Mouse (Mus musculus): ENCODE data around the gene Bax. TPM values are rescaled to one million over a fixed set of nuclear protein-coding genes. Genes with fewer than 3 reads are reported as not detected.
"Not testable (repeated sequence)": the region's sequence is repeated elsewhere in the genome, so short reads cannot be mapped to it uniquely, and the experiment has no call there.

Gene Bax
- polyA plus RNA-seq, 1 experiment from 2014 or later: 242 TPM

DNA sequence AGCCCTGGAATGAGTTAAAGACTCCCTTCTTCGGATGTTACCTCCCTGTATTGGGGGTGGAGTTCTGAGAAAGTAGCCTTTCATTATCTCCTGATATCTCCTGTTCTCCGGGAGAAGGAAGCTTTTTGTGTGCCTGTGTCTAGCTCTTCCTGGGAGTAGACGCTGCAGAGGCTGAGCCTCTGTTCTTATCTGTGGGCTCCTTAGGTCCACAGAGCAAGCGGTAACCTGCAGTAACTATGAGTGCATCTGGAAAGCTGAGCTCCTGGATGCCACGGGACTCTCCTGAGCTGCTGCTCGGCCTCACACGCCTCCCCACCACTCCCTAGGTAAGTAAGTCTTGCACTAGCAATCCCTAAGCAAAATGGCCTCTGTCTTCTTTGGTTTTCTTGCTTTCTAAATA, 19.5 kb upstream of the Bax start:
- Histone ChIP-seq H3K36me3 (ENCODE audit: control insufficient read depth, insufficient read depth, low read length) (no peaks in the 10 kb centered on the region), H3K4me2 (ENCODE audit: low read length) (no peak overlapping the region), H3K9me3 (ENCODE audit: control insufficient read depth, low read length) (no peaks in the 10 kb centered on the region), H3K27ac (ENCODE audit: low read depth, low read length) (no peak overlapping the region), H3K4me1 (ENCODE audit: control insufficient read depth, insufficient read depth, low read depth, low read length) (peaks cover 8% of the 10 kb centered on the region), H3K27me3 (replicated peaks; ENCODE audit: control insufficient read depth, insufficient read depth, low read length) (no peaks in the 10 kb centered on the region), H3K4me3 (ENCODE audit: low read length) (no peak overlapping the region), H3K9ac (ENCODE audit: low read depth, low read length) (no peak overlapping the region)
- 81% methylated on average over 7 of the region's 7 CpGs for WGBS
- ATAC-seq: no peak

DNA sequence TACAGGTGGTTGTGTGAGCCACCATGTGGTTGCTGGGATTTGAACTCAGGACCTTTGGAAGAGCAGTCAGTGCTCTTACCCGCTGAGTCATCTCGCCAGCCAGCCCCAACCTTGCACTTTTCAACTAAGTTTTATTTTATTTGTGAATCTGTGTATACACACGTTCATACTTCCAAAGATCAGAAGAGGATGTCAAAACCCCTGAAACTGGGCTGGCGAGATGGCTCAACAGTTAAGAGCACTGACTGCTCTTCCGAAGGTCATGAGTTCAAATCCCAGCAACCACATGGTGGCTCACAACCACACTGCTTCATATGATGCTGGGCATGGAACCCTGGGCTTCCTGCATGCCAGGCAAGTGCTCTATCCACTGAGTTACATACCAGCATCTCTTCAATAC, 18.3 kb upstream of the Bax start:
- H3K4me1 ChIP-seq (ENCODE audit: control insufficient read depth, insufficient read depth, low read depth, low read length); H3K27ac ChIP-seq (ENCODE audit: low read depth, low read length); ATAC-seq; H3K4me2 ChIP-seq (ENCODE audit: low read length); H3K9ac ChIP-seq (ENCODE audit: low read depth, low read length); H3K4me3 ChIP-seq (ENCODE audit: low read length); H3K9me3 ChIP-seq (ENCODE audit: control insufficient read depth, low read length); H3K36me3 ChIP-seq (ENCODE audit: control insufficient read depth, insufficient read depth, low read length); H3K27me3 ChIP-seq (replicated peaks; ENCODE audit: control insufficient read depth, insufficient read depth, low read length): not testable (repeated sequence)
- 90% methylated on average over 5 of the region's 5 CpGs for WGBS

- Histone ChIP-seq H3K27ac (ENCODE audit: low read depth, low read length) (no peak overlapping the region), H3K4me1 (ENCODE audit: control insufficient read depth, insufficient read depth, low read depth, low read length) (no peaks in the 10 kb centered on the region), H3K9me3 (ENCODE audit: control insufficient read depth, low read length) (no peaks in the 10 kb centered on the region), H3K4me2 (ENCODE audit: low read length) (no peak overlapping the region), H3K36me3 (ENCODE audit: control insufficient read depth, insufficient read depth, low read length) (no peaks in the 10 kb centered on the region), H3K4me3 (ENCODE audit: low read length) (no peak overlapping the region), H3K9ac (ENCODE audit: low read depth, low read length) (no peak overlapping the region), H3K27me3 (replicated peaks; ENCODE audit: control insufficient read depth, insufficient read depth, low read length) (no peaks in the 10 kb centered on the region)
- ATAC-seq: no peak
- WGBS: 93% methylated on average over 1 of the region's 1 CpGs
Observed at GRCm38 (mm10) chr7:45482166-45482565, 15.5 kb upstream of the Bax start.

DNA sequence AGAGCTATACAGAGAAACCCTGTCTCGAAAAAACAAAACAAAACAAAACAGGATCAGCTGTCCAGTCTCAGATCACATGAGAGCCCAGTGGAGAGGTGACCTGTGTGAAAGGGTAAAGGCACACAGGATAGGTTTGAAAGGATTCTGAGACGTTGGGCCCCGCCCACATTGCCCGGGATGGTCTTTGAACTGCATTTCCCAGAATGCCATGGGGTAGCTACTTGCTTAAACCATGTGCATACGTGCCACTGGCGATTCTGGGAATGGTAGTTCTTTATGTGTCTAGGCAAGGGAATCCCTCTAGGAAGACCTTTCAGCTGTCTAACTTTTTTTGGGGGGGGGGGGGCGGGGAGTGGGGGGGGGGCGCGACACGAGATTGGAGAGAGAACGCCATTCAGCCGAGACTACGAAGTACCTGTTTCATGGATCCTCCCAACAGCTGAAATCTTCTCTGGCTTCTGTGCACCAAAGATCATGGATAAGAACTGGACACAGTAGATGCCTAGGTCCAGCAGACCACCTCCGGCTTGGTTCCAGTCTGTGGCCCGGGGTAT, 14.8 kb upstream of the Bax start, which contains the start of gene Tulp2:
Gene Tulp2 (plus strand): TSS at position 504 of the 554 bp plus-strand sequence.
- no peak within 1 kb of the TSS for H3K4me3 ChIP-seq (ENCODE audit: low read length)
- ATAC-seq: peak; percentile 90
- 47% methylated on average over 15 of the region's 15 CpGs for WGBS
- H3K27ac ChIP-seq (ENCODE audit: low read depth, low read length): no peak within 1 kb of the TSS
- H3K9ac ChIP-seq (ENCODE audit: low read depth, low read length): no peak within 1 kb of the TSS
- no peak within 1 kb of the TSS for H3K4me2 ChIP-seq (ENCODE audit: low read length)
- H3K27me3 ChIP-seq (replicated peaks; ENCODE audit: control insufficient read depth, insufficient read depth, low read length): no peaks in the 10 kb centered on the region
- H3K36me3 ChIP-seq (ENCODE audit: control insufficient read depth, insufficient read depth, low read length): no peaks in the 10 kb centered on the region
- H3K9me3 ChIP-seq (ENCODE audit: control insufficient read depth, low read length): no peaks in the 10 kb centered on the region
- H3K4me1 ChIP-seq (ENCODE audit: control insufficient read depth, insufficient read depth, low read depth, low read length): no peaks in the 10 kb centered on the region

- 79% methylated on average over 3 of the region's 4 CpGs for WGBS
Observed at GRCm38 (mm10) chr7:45480310-45480709, 13.6 kb upstream of the Bax start.

GRCm38 (mm10) chr7:45478774-45479173, 12.1 kb upstream of the Bax start:
- Histone ChIP-seq H3K4me2 (ENCODE audit: low read length) (no peak overlapping the region), H3K4me3 (ENCODE audit: low read length) (no peak overlapping the region), H3K9ac (ENCODE audit: low read depth, low read length) (no peak overlapping the region), H3K36me3 (ENCODE audit: control insufficient read depth, insufficient read depth, low read length) (no peaks in the 10 kb centered on the region), H3K9me3 (ENCODE audit: control insufficient read depth, low read length) (no peaks in the 10 kb centered on the region), H3K27me3 (replicated peaks; ENCODE audit: control insufficient read depth, insufficient read depth, low read length) (no peaks in the 10 kb centered on the region), H3K4me1 (ENCODE audit: control insufficient read depth, insufficient read depth, low read depth, low read length) (no peaks in the 10 kb centered on the region), H3K27ac (ENCODE audit: low read depth, low read length) (no peak overlapping the region)
- 95% methylated on average over 7 of the region's 7 CpGs for WGBS
- ATAC-seq: no peak

More at GRCm38 (mm10) chr7:45480310-45480709, 13.6 kb upstream of the Bax start:
- not testable (repeated sequence) for H3K9ac ChIP-seq (ENCODE audit: low read depth, low read length); H3K27me3 ChIP-seq (replicated peaks; ENCODE audit: control insufficient read depth, insufficient read depth, low read length); H3K4me1 ChIP-seq (ENCODE audit: control insufficient read depth, insufficient read depth, low read depth, low read length); H3K36me3 ChIP-seq (ENCODE audit: control insufficient read depth, insufficient read depth, low read length); H3K4me3 ChIP-seq (ENCODE audit: low read length); H3K9me3 ChIP-seq (ENCODE audit: control insufficient read depth, low read length); H3K4me2 ChIP-seq (ENCODE audit: low read length); H3K27ac ChIP-seq (ENCODE audit: low read depth, low read length); ATAC-seq

GRCm38 (mm10) chr7:45477003-45477402, 10.3 kb upstream of the Bax start:
- no peaks in the 10 kb centered on the region for H3K4me1 ChIP-seq (ENCODE audit: control insufficient read depth, insufficient read depth, low read depth, low read length)

GRCm38 (mm10) chr7:45476453-45476852, 9.8 kb upstream of the Bax start:
- H3K4me1 ChIP-seq (ENCODE audit: control insufficient read depth, insufficient read depth, low read depth, low read length): no peaks in the 10 kb centered on the region
- no peaks in the 10 kb centered on the region for H3K9me3 ChIP-seq (ENCODE audit: control insufficient read depth, low read length)
- no peaks in the 10 kb centered on the region for H3K36me3 ChIP-seq (ENCODE audit: control insufficient read depth, insufficient read depth, low read length)
- H3K4me3 ChIP-seq (ENCODE audit: low read length): no peak overlapping the region
- H3K27ac ChIP-seq (ENCODE audit: low read depth, low read length): no peak overlapping the region
- 62% methylated on average over 1 of the region's 1 CpGs for WGBS
- ATAC-seq: no peak
- H3K9ac ChIP-seq (ENCODE audit: low read depth, low read length): no peak overlapping the region
- H3K27me3 ChIP-seq (replicated peaks; ENCODE audit: control insufficient read depth, insufficient read depth, low read length): no peaks in the 10 kb centered on the region
- H3K4me2 ChIP-seq (ENCODE audit: low read length): no peak overlapping the region

More at GRCm38 (mm10) chr7:45477003-45477402, 10.3 kb upstream of the Bax start:
- H3K36me3 ChIP-seq (ENCODE audit: control insufficient read depth, insufficient read depth, low read length): no peaks in the 10 kb centered on the region
- no peak overlapping the region for H3K9ac ChIP-seq (ENCODE audit: low read depth, low read length)
- H3K4me3 ChIP-seq (ENCODE audit: low read length): no peak overlapping the region
- 8% methylated on average over 3 of the region's 3 CpGs for WGBS
- H3K9me3 ChIP-seq (ENCODE audit: control insufficient read depth, low read length): no peaks in the 10 kb centered on the region
- H3K27me3 ChIP-seq (replicated peaks; ENCODE audit: control insufficient read depth, insufficient read depth, low read length): no peaks in the 10 kb centered on the region
- ATAC-seq: 0 out of 2 replicates have a peak, but pooled peaks have one; percentile 18
- H3K4me2 ChIP-seq (ENCODE audit: low read length): no peak overlapping the region
- H3K27ac ChIP-seq (ENCODE audit: low read depth, low read length): no peak overlapping the region

DNA sequence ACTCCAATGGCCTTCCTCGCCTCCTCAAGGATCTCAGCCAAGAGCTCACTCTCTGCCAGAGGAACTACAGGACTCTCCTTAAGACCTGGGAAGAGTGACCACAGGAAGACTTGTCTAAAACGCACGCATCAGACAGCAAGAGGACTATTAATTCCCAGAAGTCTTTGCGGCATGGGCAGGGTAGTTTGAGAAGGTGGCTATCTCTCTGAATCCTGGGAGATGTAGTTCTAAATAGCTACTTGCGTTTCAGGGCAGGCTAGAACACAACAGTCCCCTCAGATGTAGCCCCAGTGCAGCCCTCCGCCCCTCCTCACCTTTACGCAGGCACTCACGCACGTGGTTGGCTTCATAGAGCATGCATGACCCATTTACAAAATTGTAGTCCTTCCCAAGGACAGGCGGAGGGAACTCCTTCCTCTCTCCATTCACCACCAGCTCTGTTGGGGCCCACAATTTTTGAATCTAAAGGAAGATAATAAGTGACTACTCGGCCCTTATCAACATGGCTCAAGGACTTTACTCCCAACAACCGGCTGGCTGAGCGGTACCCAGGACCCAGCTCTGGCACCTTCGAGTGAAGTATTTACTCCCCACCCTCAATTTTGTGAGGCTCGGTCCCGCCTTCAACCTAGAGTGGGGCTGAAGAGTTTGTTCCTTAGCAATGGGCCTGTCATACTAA, 8.7 kb upstream of the Bax start:
- 74% methylated on average over 16 of the region's 16 CpGs for WGBS
- Histone ChIP-seq H3K27ac (ENCODE audit: low read depth, low read length) (no peak overlapping the region), H3K4me2 (ENCODE audit: low read length) (peak overlapping the region; percentile 36), H3K4me3 (ENCODE audit: low read length) (no peak overlapping the region; the same call in 1 of the 2 replicates), H3K9ac (ENCODE audit: low read depth, low read length) (no peak overlapping the region), H3K9me3 (ENCODE audit: control insufficient read depth, low read length) (no peaks in the 10 kb centered on the region), H3K4me1 (ENCODE audit: control insufficient read depth, insufficient read depth, low read depth, low read length) (no peaks in the 10 kb centered on the region), H3K36me3 (ENCODE audit: control insufficient read depth, insufficient read depth, low read length) (no peaks in the 10 kb centered on the region), H3K27me3 (replicated peaks; ENCODE audit: control insufficient read depth, insufficient read depth, low read length) (no peaks in the 10 kb centered on the region)
- no peak for ATAC-seq

All from hindbrain, embryonic 16.5 days (tissue).